8 mouse cellular contexts compared by ENCODE assay signal in genomic region chr11:48816800-48817665, GRCm38 (mm10). TPM values are rescaled to one million over a fixed set of nuclear protein-coding genes. Genes with fewer than 3 reads are reported as not detected.
DNase-seq lines count a peak whose midpoint lies in the region; ATAC-seq and TF ChIP-seq lines count a peak whose summit lies in the region.

TSS of gene Trim41 (minus strand) at chr11:48817353.

- peaks cover 6% of the 10 kb centered on the region for H3K4me1 ChIP-seq in cortical plate, adult 2 months (ENCODE audit: control insufficient read depth, insufficient read depth, low read length)
- peaks cover 74% of the 10 kb centered on the region for H3K4me1 ChIP-seq in megakaryocyte, embryonic 14.5 days

- no peaks in the 10 kb centered on the region for H3K27me3 ChIP-seq in megakaryocyte, embryonic 14.5 days (replicated peaks)

- peak; percentile 85 for TF ChIP-seq POLR2A in cortical plate, adult 2 months (IDR thresholded peaks at IDR 0.05; ENCODE audit: extremely low read depth, insufficient read depth, low read length)

- H3K36me3 ChIP-seq in megakaryocyte, embryonic 14.5 days (replicated peaks; ENCODE audit: low read length) = peaks cover 39% of the 10 kb centered on the region

- DNase-seq in gastrocnemius, adult 8-10 months (ENCODE audit: low spot score in 2 of 2) = peak; percentile 98 to 99
- DNase-seq in hindlimb bud, embryonic 11.5 days (ENCODE audit: extremely low spot score, low read depth, low spot score) = peak; percentile 89
- peak; percentile 97 to 98 for DNase-seq in left cerebral cortex, adult 8-10 months (ENCODE audit: low spot score in 2 of 2)
- peak; percentile 99 for DNase-seq in right cerebral cortex, postnatal 10 days (ENCODE audit: low spot score in 2 of 2)
- peak; percentile 98 for DNase-seq in urinary bladder, postnatal 25 days (ENCODE audit: low spot score)

- peak within 1 kb of the TSS; percentile 82 for H3K4me3 ChIP-seq in cortical plate, adult 2 months (ENCODE audit: insufficient read depth, low read length)
- peak within 1 kb of the TSS; percentile 97 for H3K4me3 ChIP-seq in megakaryocyte, embryonic 14.5 days (replicated peaks)

- H3K9me3 ChIP-seq in megakaryocyte, embryonic 14.5 days = no peaks in the 10 kb centered on the region

- peak within 1 kb of the TSS; percentile 99 for H3K27ac ChIP-seq in cortical plate, adult 2 months (ENCODE audit: insufficient read depth, low read length)

- no peak for TF ChIP-seq CTCF in cortical plate, adult 2 months (IDR thresholded peaks at IDR 0.05; ENCODE audit: extremely low read depth, insufficient read depth, low read length)

- ATAC-seq in activated CD4-positive, CD25-positive, alpha-beta regulatory T cell, adult 4 months = peak; percentile 86

RNA-seq across cellular contexts. Expression of gene Trim41, which starts in this region (rescaled TPM):
- 1 to 10 TPM; 3.8 to 4.4 TPM for polyA plus RNA-seq in activated CD4-positive, CD25-positive, alpha-beta regulatory T cell, adult 4 months (2017; shearing (Covaris generic))
- polyA plus RNA-seq in cortical plate, adult 2 months (2012; rRNA removed) = 43.1 and 46.7 TPM in 2 replicates
- total RNA-seq in gastrocnemius, adult 8-10 months (2022) = 10 to 100 TPM; 13.7 to 25.0 (median 20.8) TPM
- 10 to 100 TPM; 57.7 to 65.7 (median 61.3) TPM for total RNA-seq in left cerebral cortex, adult 8-10 months (2022)
- 18.6 and 56.2 TPM in 2 replicates for polyA plus RNA-seq in megakaryocyte, embryonic 14.5 days (2012; ENCODE audit: insufficient read depth, low replicate concordance)

Comparison
In these comparisons a context has a peak if more than half of its experiments do, and no peak if none do; other contexts are left out.
1. Peak in every context shown above with its lines: DNase-seq, ATAC-seq, H3K4me3 ChIP-seq and H3K27ac ChIP-seq.